Mouse (Mus musculus) cerebellum, adult 18-20 months (tissue): ENCODE data around the gene Cybb.
"Not testable (repeated sequence)": the region's sequence is repeated elsewhere in the genome, so short reads cannot be mapped to it uniquely, and the experiment has no call there.

Experiments
- DNase-seq, 2 experiments: peaks; one replicate each; pipeline ENCODE4 v3.0.0; 2021

Cybb gene

DNA sequence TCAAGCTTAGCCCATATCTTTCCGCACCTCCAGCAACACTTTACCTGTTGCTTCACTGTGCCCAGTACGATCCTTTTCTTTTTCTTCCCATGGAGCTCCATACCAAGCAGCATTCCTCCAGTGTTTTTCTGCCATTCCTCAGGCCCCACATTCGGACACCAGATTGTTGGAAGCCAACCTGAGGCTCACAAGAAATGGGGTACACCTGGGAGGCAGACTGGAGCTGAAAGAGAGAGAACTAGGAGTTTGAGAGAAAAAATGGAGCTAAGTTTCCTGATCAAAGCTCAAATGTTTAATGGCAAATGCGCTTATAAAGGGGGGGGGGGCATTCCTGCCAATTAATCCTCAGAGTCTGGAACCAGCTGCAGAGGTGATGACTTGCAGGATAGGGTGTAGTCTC, at the start of gene Cybb:
Gene Cybb (minus strand): TSS at position 101 of the 400 bp plus-strand sequence.
- DNase-seq = no peak

DNA sequence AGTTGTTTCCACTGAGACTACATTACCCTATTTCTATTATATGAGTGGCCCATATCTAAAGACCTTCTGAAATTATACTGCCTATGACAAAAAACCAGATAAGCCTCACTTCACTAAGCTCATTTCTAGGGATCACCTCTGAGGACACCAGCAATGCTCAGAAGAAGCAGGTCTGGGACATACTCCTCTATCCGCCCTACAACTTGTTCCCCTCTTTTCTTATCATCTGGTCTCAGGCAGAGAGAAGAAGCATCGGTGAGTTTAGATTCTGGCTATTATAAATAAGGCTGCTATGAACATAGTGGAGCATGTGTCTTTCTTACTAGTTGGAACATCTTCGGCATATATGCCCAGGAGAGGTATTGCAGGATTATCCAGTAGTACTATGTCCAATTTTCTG, 49.3 kb upstream of the Cybb start:
- DNase-seq = no peak

DNA sequence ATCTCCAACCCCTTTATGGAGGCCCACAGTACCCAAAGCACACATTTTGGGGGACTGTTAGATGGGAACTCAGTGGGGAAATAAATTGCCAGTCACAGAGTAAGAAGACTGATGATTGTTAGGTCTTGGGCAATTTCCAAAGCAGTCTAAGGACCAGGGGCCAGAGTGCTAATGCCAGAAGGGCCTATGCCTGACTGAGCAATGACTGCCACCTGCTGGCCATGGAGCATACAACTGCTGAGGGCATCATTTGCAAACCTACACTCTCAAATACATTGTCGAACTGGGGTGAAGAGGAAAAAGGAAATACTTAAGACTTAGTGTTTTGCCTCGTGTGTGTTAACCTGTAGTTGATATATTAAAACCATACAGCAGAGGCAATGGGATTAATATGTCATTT, 32.4 kb upstream of the Cybb start:
- peak; percentile 15 to 35 for DNase-seq

DNA sequence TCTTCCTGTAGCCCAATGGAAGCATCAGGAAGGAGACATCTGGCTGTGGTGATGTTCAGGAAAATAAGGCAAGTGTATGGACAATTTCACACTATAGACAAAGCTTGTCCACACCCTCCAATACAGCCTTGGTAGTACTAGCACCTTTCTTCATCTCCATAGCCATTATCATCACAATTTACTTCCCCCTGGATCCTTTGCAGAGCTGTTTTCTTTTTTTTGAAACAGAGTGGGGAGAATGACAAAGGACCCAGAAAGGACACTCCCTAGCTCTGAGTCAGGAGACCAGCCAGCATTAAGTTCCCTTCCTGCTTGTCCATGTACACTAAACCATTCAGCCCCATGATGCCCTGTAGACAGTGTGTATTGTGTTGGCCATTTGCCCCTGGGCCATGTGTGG, 30.0 kb upstream of the Cybb start:
- DNase-seq = not testable (repeated sequence)

DNA sequence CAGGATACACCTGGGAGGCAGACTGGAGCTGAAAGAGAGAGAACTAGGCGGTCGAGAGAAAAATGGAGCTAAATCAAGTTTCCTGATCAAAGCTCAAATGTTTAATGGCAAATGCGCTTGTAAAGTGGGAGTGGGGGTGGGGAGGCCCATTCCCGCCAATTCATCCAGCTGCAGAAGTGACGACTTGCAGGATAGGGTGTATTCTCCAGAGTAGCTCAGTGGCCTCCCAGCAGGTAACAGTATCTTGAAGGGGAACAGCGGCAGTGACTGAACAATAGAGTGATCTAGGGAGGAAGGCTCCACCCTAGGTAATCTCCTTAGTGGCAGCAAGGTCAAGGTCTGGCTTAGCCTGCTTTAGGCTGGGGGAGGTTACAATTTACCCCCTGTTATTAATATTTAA, 12.5 kb downstream of the Cybb start:
- not testable (repeated sequence) for DNase-seq

DNA sequence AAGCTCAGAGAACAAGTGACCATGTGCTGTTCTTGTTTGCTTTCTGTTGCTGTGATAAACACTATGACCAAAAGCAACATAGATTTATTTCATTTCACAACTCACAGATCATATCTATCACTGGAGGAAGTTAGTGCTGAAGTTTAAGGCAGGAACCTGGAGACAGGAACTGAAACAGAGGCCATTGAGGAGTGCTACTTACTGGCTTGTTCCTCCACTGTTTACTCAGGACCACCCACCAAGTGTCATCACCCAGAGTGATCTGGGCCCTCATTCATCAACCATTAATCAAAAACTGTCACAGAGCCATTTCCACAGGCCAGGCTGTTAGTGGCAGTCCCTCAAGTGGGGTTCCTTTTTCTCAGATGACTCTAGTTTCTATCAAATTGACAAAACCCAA, 13.1 kb downstream of the Cybb start:
- DNase-seq = no peak

DNA sequence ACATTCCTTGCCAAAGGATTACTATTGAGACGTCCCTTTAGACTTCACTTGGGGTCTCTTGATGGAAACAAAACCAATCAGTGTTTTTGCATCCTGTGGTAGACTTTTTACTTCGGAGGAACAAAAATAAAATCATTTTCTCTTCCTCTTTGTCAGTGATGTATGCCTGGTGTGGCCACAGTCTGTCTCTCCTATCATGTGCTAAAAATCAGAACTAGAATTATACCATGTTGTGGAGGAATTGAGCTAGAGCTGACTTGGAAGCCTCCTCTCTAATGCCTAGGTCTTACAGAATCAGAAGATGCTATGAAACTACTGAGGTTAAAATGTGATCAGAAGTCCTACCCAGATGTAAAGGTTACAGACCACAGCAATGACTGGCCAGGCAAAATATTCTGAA, 13.8 kb downstream of the Cybb start:
- no peak for DNase-seq

DNA sequence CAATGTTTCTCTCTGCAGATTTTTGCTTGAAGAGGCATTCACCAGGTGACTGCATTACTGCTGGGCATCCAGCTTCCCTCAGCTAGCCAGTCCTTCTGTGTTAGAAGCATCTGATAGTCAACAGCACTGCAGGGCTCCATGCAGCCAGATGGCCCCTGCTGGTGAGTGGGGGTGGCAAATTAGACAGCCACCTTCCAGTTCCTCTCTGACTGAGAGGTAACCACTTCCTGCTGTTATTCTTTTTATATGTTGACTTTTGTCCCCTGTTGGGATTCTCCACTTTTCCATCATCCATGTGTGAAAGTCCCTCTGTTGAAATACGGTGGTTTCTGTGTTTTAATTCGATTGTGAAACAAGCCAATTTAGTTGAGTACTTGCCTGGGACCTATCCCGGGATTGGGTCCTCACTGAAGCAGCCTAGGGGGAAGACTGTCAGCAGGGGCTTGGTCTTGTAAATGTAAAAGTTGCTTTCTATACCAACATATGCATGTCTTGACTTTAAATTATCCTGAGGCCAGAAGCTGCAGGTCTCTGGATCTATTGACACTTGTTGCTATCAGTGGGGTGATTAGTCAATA, 16.7 kb downstream of the Cybb start:
- peak; percentile 11 to 33 for DNase-seq

DNA sequence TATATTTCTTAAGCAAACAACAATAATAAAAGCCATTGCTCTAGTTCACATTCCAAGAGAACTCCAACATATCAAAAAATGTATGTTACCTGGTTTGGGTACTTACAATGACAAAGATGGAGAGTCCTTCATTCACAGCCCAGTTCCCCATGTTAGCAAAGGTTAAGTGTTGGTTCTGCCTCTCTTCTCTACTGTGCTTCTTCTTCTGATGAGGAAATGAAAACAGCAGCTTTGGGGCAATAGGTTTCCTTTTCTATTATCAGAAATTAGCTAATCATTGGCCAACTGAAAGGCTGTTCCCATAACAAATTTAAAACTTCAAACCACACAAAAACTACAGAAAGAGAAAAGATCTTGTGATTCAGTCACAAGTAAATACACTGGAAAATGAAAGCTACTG, 18.5 kb downstream of the Cybb start:
- no peak for DNase-seq

DNA sequence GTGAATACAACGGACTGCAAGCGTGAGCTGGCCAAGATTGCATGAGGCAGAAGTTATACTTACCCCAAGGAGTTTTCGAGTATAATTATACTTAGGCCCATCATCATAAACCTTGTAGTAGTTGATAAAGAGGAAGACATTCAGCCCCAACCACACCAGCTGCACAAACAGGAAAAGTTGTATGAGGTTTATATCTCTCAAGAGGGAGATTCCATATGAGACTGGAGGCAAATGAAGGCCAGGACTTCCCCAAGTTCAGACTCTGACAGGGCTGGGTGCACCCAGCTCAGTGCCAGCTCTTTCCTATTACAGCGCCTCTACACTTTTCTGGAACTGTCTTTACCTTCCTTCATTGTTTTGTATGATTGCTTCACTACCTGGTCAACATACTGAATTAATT, 20.6 kb downstream of the Cybb start:
- DNase-seq = no peak

DNA sequence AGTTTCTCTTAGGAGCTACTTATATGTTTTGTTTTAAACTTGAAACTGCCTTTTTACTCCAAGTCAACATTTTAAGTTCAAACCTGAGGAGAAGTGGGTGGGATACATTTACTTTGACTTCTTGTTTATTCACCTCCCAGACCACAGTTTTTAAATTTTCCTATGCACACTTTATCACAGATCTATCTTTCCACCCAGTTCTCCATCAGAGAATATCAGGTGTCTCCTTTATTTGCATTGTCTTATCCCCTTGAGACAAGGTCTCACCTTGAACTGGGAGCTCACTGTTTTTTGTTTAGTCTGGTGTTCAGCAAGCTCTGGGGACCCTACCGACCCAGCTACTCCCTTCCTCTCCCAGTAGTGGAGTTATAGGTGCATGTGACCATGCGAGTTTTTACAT, 21.7 kb downstream of the Cybb start:
- no peak for DNase-seq

DNA sequence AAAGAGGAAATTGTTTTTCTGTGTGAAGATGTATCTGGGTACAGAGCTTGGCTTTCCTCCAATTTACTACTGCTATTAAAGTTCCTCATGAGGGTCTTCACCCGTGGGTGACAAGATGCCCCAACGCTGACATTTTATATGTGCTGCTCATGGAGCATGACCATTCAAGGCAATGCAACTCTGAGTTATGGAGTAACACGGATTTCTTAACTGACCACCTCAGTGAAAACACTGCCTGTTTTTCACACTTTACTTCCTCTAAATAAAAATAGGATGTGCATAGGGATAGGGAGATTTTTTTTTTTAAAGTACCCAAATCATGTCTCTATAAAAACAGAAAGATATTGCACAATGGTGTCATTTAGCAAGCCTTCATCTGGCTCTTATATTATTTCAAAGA, 24.9 kb downstream of the Cybb start:
- DNase-seq = no peak

DNA sequence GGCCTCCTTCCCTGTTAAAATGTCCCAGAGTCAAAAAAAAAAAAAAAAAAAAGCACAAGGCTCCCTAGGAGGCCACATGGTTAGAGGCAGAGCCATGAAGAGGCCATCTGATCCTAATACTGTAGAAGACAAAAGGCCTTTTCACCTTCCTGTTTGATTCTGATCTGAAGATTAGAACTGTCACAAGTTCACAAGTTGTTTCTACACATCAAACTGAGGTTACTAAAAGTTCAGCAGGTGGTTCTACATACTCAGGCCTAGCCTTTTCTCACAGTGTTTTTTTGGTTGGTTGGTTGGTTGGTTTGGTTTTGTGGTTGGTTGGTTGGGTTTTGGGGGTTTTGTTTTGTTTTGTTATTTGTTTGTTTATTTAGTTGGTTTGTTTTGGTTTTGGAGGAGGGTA, 26.2 kb downstream of the Cybb start:
- no peak for DNase-seq

DNA sequence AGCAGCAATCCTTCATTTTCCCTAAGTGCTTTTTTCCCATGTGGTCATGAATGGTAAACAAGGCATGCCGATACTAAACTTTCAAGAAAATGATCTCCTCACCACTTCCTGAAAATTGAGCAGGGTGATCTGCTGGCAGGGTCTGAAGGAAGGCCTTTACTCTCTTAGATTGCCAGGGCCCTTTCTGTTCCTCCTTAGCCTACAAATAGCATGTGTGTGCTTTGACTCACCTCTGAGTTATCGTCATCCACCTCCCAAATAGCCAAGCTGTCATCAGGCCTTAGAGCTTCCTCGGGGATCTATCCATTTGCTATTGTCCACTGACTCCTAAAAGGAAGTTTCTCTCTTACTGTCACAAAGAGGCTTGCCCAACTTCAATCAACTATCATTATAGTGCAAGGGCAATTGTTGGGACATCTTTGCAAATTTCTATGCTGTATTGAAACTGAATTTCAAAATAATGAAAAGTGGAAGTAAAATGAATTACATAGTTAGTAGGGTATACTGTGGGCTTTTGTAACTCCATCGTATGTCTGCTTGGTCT, 27.1 kb downstream of the Cybb start:
- no peak for DNase-seq

DNA sequence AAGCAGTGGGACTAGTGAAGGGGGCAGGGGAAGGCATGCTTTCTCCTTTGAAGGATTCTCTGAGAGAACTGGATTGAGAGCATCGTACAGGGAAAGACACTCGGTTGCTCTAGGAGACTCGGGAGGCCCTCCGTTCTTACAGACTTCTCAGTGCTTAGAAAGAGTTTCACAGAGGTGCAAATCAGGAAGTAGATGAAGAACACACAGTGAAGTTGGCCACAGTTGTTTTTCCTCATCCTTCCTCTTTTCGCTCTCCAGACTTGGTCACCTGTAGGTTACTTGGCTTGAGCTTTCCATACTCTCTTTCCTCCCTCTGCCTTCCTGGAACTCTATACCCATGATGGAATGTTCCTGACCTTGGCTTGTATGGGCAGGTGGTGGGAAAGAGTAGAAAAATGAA, 35.2 kb downstream of the Cybb start:
- no peak for DNase-seq

DNA sequence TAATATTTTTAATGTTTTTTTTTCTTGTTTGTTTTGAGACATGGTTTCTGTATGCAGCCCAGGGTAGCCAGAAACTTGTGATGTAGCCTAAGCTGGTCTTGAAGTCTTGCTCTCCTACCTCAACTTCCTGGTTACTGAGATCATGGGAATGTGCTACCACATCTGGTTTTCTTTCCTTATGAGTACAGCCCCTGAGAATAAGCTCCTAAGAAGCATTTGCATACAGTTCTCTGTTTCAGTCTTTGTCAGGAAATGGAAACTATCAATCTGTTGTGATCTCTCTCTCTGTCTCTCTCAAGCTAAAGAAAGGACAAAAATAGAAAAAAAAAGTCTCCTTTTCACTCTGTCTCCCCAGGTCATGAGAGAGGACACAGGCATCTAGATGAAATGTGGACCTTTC, 40.3 kb downstream of the Cybb start:
- no peak for DNase-seq

DNA sequence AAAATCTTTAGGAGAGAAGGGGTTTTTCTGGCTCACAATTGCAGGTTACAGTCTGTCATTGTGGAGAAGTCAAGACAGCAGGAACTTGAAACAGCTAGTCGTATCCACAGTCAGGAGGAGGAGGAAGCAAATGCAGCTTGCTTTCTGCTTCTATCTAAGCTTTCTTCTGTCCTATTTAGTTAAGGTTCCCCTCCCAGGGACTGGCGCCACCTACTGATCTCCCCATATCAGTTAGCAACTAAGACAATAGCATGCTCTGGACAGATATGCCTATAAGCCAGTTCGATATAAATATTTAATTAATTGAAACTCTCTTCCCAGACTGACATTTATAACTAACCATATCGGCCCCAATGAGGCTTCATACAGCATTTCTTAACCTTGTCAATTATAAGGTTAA, 46.5 kb downstream of the Cybb start:
- peak; percentile 2 to 3 for DNase-seq

DNA sequence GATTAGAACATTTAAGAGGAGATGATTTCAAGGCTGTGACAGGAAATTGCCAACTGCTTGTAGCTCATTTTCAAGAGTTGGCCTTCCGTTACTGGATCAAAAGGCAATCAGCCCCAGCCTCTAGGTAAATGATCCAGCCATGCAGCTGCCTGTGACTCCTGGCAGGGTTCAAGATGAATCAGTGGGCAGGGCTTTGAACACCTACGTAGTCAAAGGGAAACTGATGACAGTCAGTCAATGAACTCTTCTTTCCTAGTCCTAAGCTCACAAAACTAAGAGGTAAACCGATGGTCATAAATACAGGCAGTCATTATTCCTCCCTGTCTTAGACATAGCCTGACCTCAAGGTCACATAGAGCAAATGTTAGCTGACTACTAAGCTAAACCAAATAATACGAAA, 47.0 kb downstream of the Cybb start:
- DNase-seq = no peak

DNA sequence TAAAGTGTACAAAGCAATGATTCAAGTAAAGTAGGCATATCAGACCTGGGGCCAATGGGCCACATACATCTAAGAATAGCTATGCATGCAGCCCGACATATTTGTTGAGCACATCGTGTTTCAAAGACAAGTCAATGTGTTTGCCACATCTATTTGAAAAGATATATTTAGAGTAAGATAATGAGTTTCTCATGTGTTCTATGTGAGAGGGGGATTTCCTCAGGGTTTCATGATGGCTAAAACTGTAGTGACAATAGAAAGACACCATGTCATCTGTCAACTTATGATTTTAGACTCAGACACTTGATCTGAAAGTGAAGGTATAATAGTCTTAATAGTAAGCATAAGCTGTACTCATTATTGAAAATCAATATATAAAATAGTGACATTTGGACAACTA, 48.3 kb downstream of the Cybb start:
- DNase-seq = no peak

DNA sequence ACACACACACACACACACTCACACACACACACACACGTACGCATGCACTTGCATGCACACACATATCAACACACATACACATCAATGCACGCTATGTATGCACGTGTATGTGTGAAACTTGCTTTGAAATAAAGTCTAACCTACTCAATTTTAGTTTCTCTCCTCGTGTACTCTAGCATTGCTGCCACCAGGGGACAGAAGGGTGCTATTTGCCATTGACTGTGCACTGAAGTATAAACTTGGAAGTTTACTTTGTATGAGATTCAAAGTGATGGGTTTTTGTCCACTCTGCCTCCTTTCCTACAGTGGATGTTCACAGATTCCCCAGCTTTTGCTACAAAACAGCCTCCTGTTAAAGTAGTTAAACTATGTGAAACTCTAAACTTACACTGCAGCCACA, 73.7 kb downstream of the Cybb start:
- no peak for DNase-seq
